7 mouse cellular contexts compared by ENCODE assay signal in the genomic region with DNA sequence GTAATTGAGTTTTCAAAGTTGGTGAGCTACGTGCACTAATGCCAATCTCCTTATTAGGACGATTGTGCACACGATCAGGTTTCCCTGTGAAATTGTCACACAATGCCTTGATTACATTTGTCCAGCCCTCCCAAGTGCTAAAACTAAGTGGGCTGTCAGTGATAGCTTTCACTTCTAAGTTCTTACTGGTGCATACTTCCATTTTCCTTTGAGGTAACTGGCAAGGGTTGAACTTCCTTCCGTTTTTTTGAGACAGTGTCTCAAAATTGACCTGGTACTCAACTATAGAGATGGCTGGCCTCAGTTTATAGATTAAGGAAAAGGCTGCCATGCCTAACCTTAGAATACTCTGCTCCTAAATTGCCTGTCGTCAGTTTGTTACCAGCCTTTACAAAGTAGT. TPM values are rescaled to one million over a fixed set of nuclear protein-coding genes. Genes with fewer than 3 reads are reported as not detected.
ATAC-seq lines count a peak whose summit lies in the region.
"Had no signal": no experiment of that assay in that cellular context is flagged by ENCODE, and none has a peak within 500 bp of the region (broad histone marks: within the 10 kb centered on the region; RNA-seq: fewer than 3 reads in every experiment).

No protein-coding gene starts in this region.

- ATAC-seq in common myeloid progenitor, adult 5-6 weeks (replicated peaks; ENCODE audit: low read depth, poor library complexity, severe bottlenecking), result peak; percentile 58
- peak; percentile 88 for ATAC-seq in granulocyte monocyte progenitor cell, adult 5-6 weeks (replicated peaks; ENCODE audit: poor library complexity, severe bottlenecking)
- ATAC-seq in hematopoietic stem cell, adult 5-6 weeks (replicated peaks in 1 of 2; ENCODE audit: insufficient read depth in 1 of 2, low FRiP score in 2 of 2, low TSS enrichment in 1 of 2, low read depth in 1 of 2, poor library complexity in 2 of 2, severe bottlenecking in 2 of 2), result peak; percentile 56 to 58; a peak in 3 of 4 replicates
- ATAC-seq in megakaryocyte, adult 5-6 weeks (ENCODE audit: poor library complexity, severe bottlenecking), result peak; percentile 89
- ATAC-seq in megakaryocyte progenitor cell, adult 5-6 weeks (replicated peaks; ENCODE audit: poor library complexity), result peak; percentile 66
- ATAC-seq in monocyte, adult 5-6 weeks (replicated peaks; ENCODE audit: insufficient number of reproducible peaks, low FRiP score, low TSS enrichment, poor library complexity, severe bottlenecking), result 0 out of 2 replicates have a peak, but pooled peaks have one; percentile 17

RNA-seq across cellular contexts. Expression of a gene that starts 16.1 kb away (rescaled TPM):
- total RNA-seq in common myeloid progenitor, adult 5-6 weeks (2017), result not detected in 2 replicates
- not detected in 2 replicates for total RNA-seq in granulocyte monocyte progenitor cell, adult 5-6 weeks (2014; fragmentation: Nextera tagmentation)
- not detected in 2 replicates for total RNA-seq in granulocyte monocyte progenitor cell, adult 5-6 weeks (2017)
- not detected in 2 replicates for total RNA-seq in hematopoietic stem cell, adult 5-6 weeks (2017)
- not detected in 2 replicates for total RNA-seq in megakaryocyte, adult 5-6 weeks (2015)
- total RNA-seq in megakaryocyte, adult 5-6 weeks (2017), result not detected in 2 replicates
- not detected in 2 replicates for total RNA-seq in megakaryocyte progenitor cell, adult 5-6 weeks (2015)
- not detected in 2 replicates for total RNA-seq in megakaryocyte progenitor cell, adult 5-6 weeks (2017)
- not detected in 3 replicates for total RNA-seq in monocyte, adult 5-6 weeks (2017)
- total RNA-seq: MEL had no signal

Comparison
In these comparisons a context has a peak if more than half of its experiments do, and no peak if none do; other contexts are left out.
1. Peak in every context shown above with its lines: ATAC-seq.
2. ATAC-seq: peak in every context shown above with its lines; median percentile 89 in megakaryocyte, adult 5-6 weeks; 88 in granulocyte monocyte progenitor cell, adult 5-6 weeks; 66 in megakaryocyte progenitor cell, adult 5-6 weeks; 58 in common myeloid progenitor, adult 5-6 weeks; 57 in hematopoietic stem cell, adult 5-6 weeks; 17 in monocyte, adult 5-6 weeks.